Mouse (Mus musculus) forebrain, embryonic 12.5 days (tissue): ENCODE measurements around the gene Kcnk3. TPM values are rescaled to one million over a fixed set of nuclear protein-coding genes. Genes with fewer than 3 reads are reported as not detected.

Experiments used
- ATAC-seq: fragments of 200-750 bp; cut with Nextera tagmentation; 2 replicates; pipeline ENCODE4 v1.8.0; 2017; ENCODE audit warnings: moderate TSS enrichment; ENCODE audit not compliant: low FRiP score
- H3K27ac ChIP-seq: fragments of 300-500 bp; sonication (generic); 2 replicates; pipeline ENCODE4 v1.5.1; 2016; ENCODE audit warnings: mild to moderate bottlenecking
- H3K27me3 ChIP-seq: fragments of 300-500 bp; sonication (generic); 2 replicates; pipeline ENCODE4 v1.6.1; 2016; ENCODE audit warnings: mild to moderate bottlenecking
- H3K36me3 ChIP-seq: fragments of 300-500 bp; sonication (generic); replicated peaks from 2 replicates; pipeline ENCODE4 v1.6.1; 2016; ENCODE audit warnings: mild to moderate bottlenecking
- H3K4me1 ChIP-seq: fragments of 300-500 bp; sonication (generic); 2 replicates; pipeline ENCODE4 v1.6.1; 2016
- H3K4me2 ChIP-seq: fragments of 300-500 bp; sonication (generic); 2 replicates; pipeline ENCODE4 v1.6.1; 2016; ENCODE audit warnings: mild to moderate bottlenecking, moderate library complexity
- H3K4me3 ChIP-seq: fragments of 300-500 bp; sonication (generic); replicated peaks from 2 replicates; pipeline ENCODE4 v1.5.1; 2016; ENCODE audit warnings: mild to moderate bottlenecking
- H3K9ac ChIP-seq: fragments of 300-500 bp; sonication (generic); 2 replicates; pipeline ENCODE4 v1.6.1; 2016; ENCODE audit warnings: mild to moderate bottlenecking
- H3K9me3 ChIP-seq: fragments of 300-500 bp; sonication (generic); 2 replicates; pipeline ENCODE4 v1.6.1; 2016
- WGBS: fragments of 180-500 bp; shearing (Covaris S2); methylation state at CpG from one replicate; pipeline ENCODE4 v1.1.7; 2016; 5-methylcytosine and 5-hydroxymethylcytosine counted together
- polyA plus RNA-seq: library from polyadenylated mRNA; unstranded; fragments of >200 nt; fragmentation: Nextera tagmentation; extraction: Ambion mirVana; gene quantifications from 2 replicates; pipeline ENCODE4 v1.2.1, GENCODE M21; 2016

The Kcnk3 gene
- polyA plus RNA-seq, 1 experiment from 2014 or later, result 0.54 TPM

GRCm38 (mm10) chr5:30626331-30627105, 38.5 kb downstream of the Kcnk3 start:
- 85% methylated on average over 8 of the region's 8 CpGs for WGBS
- H3K27me3 ChIP-seq, result peaks cover 34% of the 10 kb centered on the region

GRCm38 (mm10) chr5:30628511-30628910, 40.5 kb downstream of the Kcnk3 start:
- Histone ChIP-seq H3K9me3 (no peaks in the 10 kb centered on the region), H3K4me3 (no peak overlapping the region), H3K36me3 (no peaks in the 10 kb centered on the region), H3K4me1 (no peaks in the 10 kb centered on the region), H3K4me2 (no peak overlapping the region), H3K9ac (no peak overlapping the region), H3K27me3 (peaks cover 16% of the 10 kb centered on the region), H3K27ac (no peak overlapping the region)
- no peak for ATAC-seq
- WGBS, result 75% methylated on average over 3 of the region's 3 CpGs

More at GRCm38 (mm10) chr5:30626331-30627105, 38.5 kb downstream of the Kcnk3 start:
- Histone ChIP-seq H3K4me2 (no peak overlapping the region), H3K4me3 (no peak overlapping the region), H3K36me3 (no peaks in the 10 kb centered on the region), H3K4me1 (peaks cover 14% of the 10 kb centered on the region), H3K27ac (no peak overlapping the region), H3K9me3 (no peaks in the 10 kb centered on the region), H3K9ac (no peak overlapping the region)
- ATAC-seq, result no peak

- H3K9ac ChIP-seq, result no peak overlapping the region
- ATAC-seq, result no peak
- peaks cover 3% of the 10 kb centered on the region for H3K27me3 ChIP-seq
- no peaks in the 10 kb centered on the region for H3K4me1 ChIP-seq
- 79% methylated on average over 6 of the region's 6 CpGs for WGBS
- no peaks in the 10 kb centered on the region for H3K9me3 ChIP-seq
- no peaks in the 10 kb centered on the region for H3K36me3 ChIP-seq
- H3K4me3 ChIP-seq, result no peak overlapping the region
- no peak overlapping the region for H3K4me2 ChIP-seq
- no peak overlapping the region for H3K27ac ChIP-seq
These were observed 42.4 kb downstream of the Kcnk3 start for GRCm38 (mm10) chr5:30630401-30630800.

GRCm38 (mm10) chr5:30632134-30632533, 44.2 kb downstream of the Kcnk3 start:
- Histone ChIP-seq H3K9ac (no peak overlapping the region), H3K27ac (no peak overlapping the region), H3K4me1 (no peaks in the 10 kb centered on the region), H3K9me3 (no peaks in the 10 kb centered on the region), H3K27me3 (peaks cover 8% of the 10 kb centered on the region; the same call in 1 of the 2 replicates), H3K4me2 (no peak overlapping the region), H3K4me3 (no peak overlapping the region), H3K36me3 (no peaks in the 10 kb centered on the region)
- WGBS, result 57% methylated on average over 1 of the region's 1 CpGs
- ATAC-seq, result no peak

- 63% methylated on average over 7 of the region's 7 CpGs for WGBS
- Histone ChIP-seq H3K4me3 (no peak overlapping the region), H3K4me1 (no peaks in the 10 kb centered on the region), H3K27ac (no peak overlapping the region), H3K36me3 (no peaks in the 10 kb centered on the region), H3K9me3 (no peaks in the 10 kb centered on the region), H3K9ac (no peak overlapping the region), H3K4me2 (no peak overlapping the region), H3K27me3 (peaks cover 10% of the 10 kb centered on the region; the same call in 1 of the 2 replicates)
- ATAC-seq, result no peak
These were observed 49.0 kb downstream of the Kcnk3 start for GRCm38 (mm10) chr5:30636994-30637393.

- 3% methylated on average over 6 of the region's 6 CpGs for WGBS
These were observed 50.1 kb downstream of the Kcnk3 start for GRCm38 (mm10) chr5:30638041-30638440.

GRCm38 (mm10) chr5:30643477-30644179, 55.7 kb downstream of the Kcnk3 start:
- H3K4me3 ChIP-seq, result no peak overlapping the region
- H3K9ac ChIP-seq, result no peak overlapping the region
- ATAC-seq, result no peak
- H3K9me3 ChIP-seq, result no peaks in the 10 kb centered on the region
- peaks cover 11% of the 10 kb centered on the region for H3K4me1 ChIP-seq
- 60% methylated on average over 5 of the region's 5 CpGs for WGBS
- H3K4me2 ChIP-seq, result no peak overlapping the region
- H3K36me3 ChIP-seq, result no peaks in the 10 kb centered on the region
- no peak overlapping the region for H3K27ac ChIP-seq
- H3K27me3 ChIP-seq, result no peaks in the 10 kb centered on the region

More at GRCm38 (mm10) chr5:30638041-30638440, 50.1 kb downstream of the Kcnk3 start:
- Histone ChIP-seq H3K27ac (no peak overlapping the region), H3K4me1 (no peaks in the 10 kb centered on the region), H3K36me3 (no peaks in the 10 kb centered on the region), H3K27me3 (peaks cover 10% of the 10 kb centered on the region; the same call in 1 of the 2 replicates), H3K9ac (no peak overlapping the region), H3K9me3 (no peaks in the 10 kb centered on the region), H3K4me3 (no peak overlapping the region), H3K4me2 (no peak overlapping the region)
- ATAC-seq, result no peak

- H3K36me3 ChIP-seq, result no peaks in the 10 kb centered on the region; the same call in 1 of the 2 replicates
- H3K4me3 ChIP-seq, result no peak overlapping the region
- H3K9ac ChIP-seq, result no peak overlapping the region
- no peak overlapping the region for H3K4me2 ChIP-seq
- H3K27me3 ChIP-seq, result no peaks in the 10 kb centered on the region
- H3K27ac ChIP-seq, result no peak overlapping the region
- H3K4me1 ChIP-seq, result peaks cover 17% of the 10 kb centered on the region
- no peak for ATAC-seq
- H3K9me3 ChIP-seq, result no peaks in the 10 kb centered on the region
- WGBS, result 81% methylated on average over 2 of the region's 2 CpGs
These were observed 58.1 kb downstream of the Kcnk3 start for GRCm38 (mm10) chr5:30646036-30646435.

- peak overlapping the region; percentile 80 for H3K9ac ChIP-seq
- H3K4me1 ChIP-seq, result peaks cover 17% of the 10 kb centered on the region
- no peaks in the 10 kb centered on the region for H3K9me3 ChIP-seq
- no peaks in the 10 kb centered on the region for H3K27me3 ChIP-seq
- H3K27ac ChIP-seq, result peak overlapping the region; percentile 10; the same call in 1 of the 2 replicates
- H3K4me2 ChIP-seq, result peak overlapping the region; percentile 90
- 0 out of 2 replicates have a peak, but pooled peaks have one; percentile 14 for ATAC-seq
- peak overlapping the region; percentile 82 for H3K4me3 ChIP-seq
- peaks cover 4% of the 10 kb centered on the region; the same call in 1 of the 2 replicates for H3K36me3 ChIP-seq
- WGBS, result 19% methylated on average over 9 of the region's 9 CpGs
These were observed 59.4 kb downstream of the Kcnk3 start for GRCm38 (mm10) chr5:30647396-30647795.

GRCm38 (mm10) chr5:30647815-30648560, 60.0 kb downstream of the Kcnk3 start, which contains the start of gene Slc35f6:
TSS of gene Slc35f6 (plus strand) at chr5:30647933.
- peak within 1 kb of the TSS; percentile 80 for H3K9ac ChIP-seq
- peak within 1 kb of the TSS; percentile 36; the same call in 1 of the 2 replicates for H3K27ac ChIP-seq
- no peaks in the 10 kb centered on the region for H3K27me3 ChIP-seq
- H3K4me1 ChIP-seq, result peaks cover 17% of the 10 kb centered on the region
- ATAC-seq, result peak; percentile 95
- H3K9me3 ChIP-seq, result no peaks in the 10 kb centered on the region
- WGBS, result under 1% methylated on average over 38 of the region's 38 CpGs
- peaks cover 4% of the 10 kb centered on the region; the same call in 1 of the 2 replicates for H3K36me3 ChIP-seq
- H3K4me2 ChIP-seq, result peak within 1 kb of the TSS; percentile 90
- H3K4me3 ChIP-seq, result peak within 1 kb of the TSS; percentile 82

- no peak for ATAC-seq
- no peak overlapping the region for H3K4me2 ChIP-seq
- no peak overlapping the region for H3K9ac ChIP-seq
- no peaks in the 10 kb centered on the region for H3K9me3 ChIP-seq
- WGBS, result 82% methylated on average over 4 of the region's 4 CpGs
- H3K4me3 ChIP-seq, result no peak overlapping the region
- peaks cover 5% of the 10 kb centered on the region; the same call in 1 of the 2 replicates for H3K36me3 ChIP-seq
- no peaks in the 10 kb centered on the region for H3K27me3 ChIP-seq
- H3K27ac ChIP-seq, result no peak overlapping the region
- peaks cover 17% of the 10 kb centered on the region for H3K4me1 ChIP-seq
These were observed 61.6 kb downstream of the Kcnk3 start for GRCm38 (mm10) chr5:30649558-30649957.

- Histone ChIP-seq H3K9ac (no peak overlapping the region), H3K36me3 (peaks cover 17% of the 10 kb centered on the region), H3K27me3 (no peaks in the 10 kb centered on the region), H3K9me3 (no peaks in the 10 kb centered on the region), H3K4me1 (peaks cover 17% of the 10 kb centered on the region), H3K27ac (no peak overlapping the region), H3K4me2 (no peak overlapping the region), H3K4me3 (no peak overlapping the region)
- no peak for ATAC-seq
- WGBS, result 85% methylated on average over 3 of the region's 3 CpGs
These were observed 62.8 kb downstream of the Kcnk3 start for GRCm38 (mm10) chr5:30650756-30651155.
